Mouse (Mus musculus) thymus, adult 2 months (tissue): ENCODE measurements around the gene Dagla.

Source experiments
- CTCF ChIP-seq: fragments of 200-500 bp; IDR thresholded peaks from 2 replicates; pipeline ENCODE4 v1.5.1; 2012; ENCODE audit warnings: mild to moderate bottlenecking, control low read depth, low read length, moderate library complexity, borderline replicate concordance; ENCODE audit not compliant: control insufficient read depth, poor library complexity, insufficient read depth; ENCODE audit errors: extremely low read depth
- POLR2A ChIP-seq: fragments of 200-500 bp; IDR thresholded peaks from 2 replicates; pipeline ENCODE4 v1.6.1; 2012; ENCODE audit warnings: mild to moderate bottlenecking, low read length, control low read depth, moderate library complexity; ENCODE audit not compliant: control insufficient read depth, poor library complexity, insufficient read depth; ENCODE audit errors: extremely low read depth

DNA sequence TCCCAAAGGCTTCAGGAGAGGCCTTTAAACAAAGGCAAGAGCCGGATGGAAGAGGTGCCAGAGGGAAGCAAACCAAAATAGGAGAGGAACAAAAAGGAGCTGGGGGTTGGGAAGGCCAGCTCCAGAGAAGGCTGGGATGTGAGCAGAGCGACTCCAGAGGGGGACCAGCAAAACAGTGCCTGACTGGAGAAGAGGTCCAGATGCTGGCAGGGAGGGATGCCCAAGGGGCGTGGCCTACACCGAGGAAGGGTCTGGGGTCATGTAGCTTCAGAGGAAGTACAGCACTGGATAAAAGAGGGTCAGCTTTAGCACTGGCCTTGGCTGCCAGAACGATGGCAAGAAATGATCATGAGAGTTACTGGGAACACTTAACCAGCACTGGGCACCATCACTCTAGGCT lies 8.4 kb downstream of the Dagla start:
- TF ChIP-seq CTCF (no peak), POLR2A (no peak)
